Mouse (Mus musculus): ENCODE measurements at regions not wholly inside any gene's neighbourhood (a gene's known extent, or its start where the extent isn't known, plus 50 kb on each side); places are given as distances from the start of the nearest gene placed in this dataset.
A peak's percentile ranks its signal among the peaks of the same experiment; 100 is the strongest.
"Not testable (repeated sequence)": the region's sequence is repeated elsewhere in the genome, so short reads cannot be mapped to it uniquely, and the experiment has no call there.

GRCm38 (mm10) chr15:32749971-32750370, 505.4 kb downstream of the Sema5a start:
- no peak overlapping the region for H3K4me3 ChIP-seq
- H3K27ac ChIP-seq: peak overlapping the region; percentile 59
- TF ChIP-seq CTCF (conservative IDR thresholded peaks at IDR 0.05): no peak
- peak in 1 of 2 experiments; percentile 20 for DNase-seq (ENCODE audit: low spot score in 2 of 2)

- no peak for TF ChIP-seq CTCF (conservative IDR thresholded peaks at IDR 0.05)
- Histone ChIP-seq H3K27ac (no peak overlapping the region), H3K4me3 (no peak overlapping the region)
- no peak for DNase-seq (ENCODE audit: low spot score in 2 of 2)
Observed at GRCm38 (mm10) chr15:32751991-32752390, 507.4 kb downstream of the Sema5a start.

GRCm38 (mm10) chr15:32760141-32760540, 515.5 kb downstream of the Sema5a start:
- no peak for TF ChIP-seq CTCF (conservative IDR thresholded peaks at IDR 0.05)
- no peak overlapping the region for H3K27ac ChIP-seq
- DNase-seq (ENCODE audit: low spot score in 2 of 2): no peak
- no peak overlapping the region for H3K4me3 ChIP-seq

GRCm38 (mm10) chr15:32766011-32766701, 521.5 kb downstream of the Sema5a start:
- H3K27ac ChIP-seq: no peak overlapping the region
- peak; percentile 29 to 58 for DNase-seq (ENCODE audit: low spot score in 2 of 2)
- H3K4me3 ChIP-seq: no peak overlapping the region
- TF ChIP-seq CTCF (conservative IDR thresholded peaks at IDR 0.05): peak; percentile 93

- DNase-seq (ENCODE audit: low spot score in 2 of 2): no peak
- TF ChIP-seq CTCF (conservative IDR thresholded peaks at IDR 0.05): no peak
- H3K4me3 ChIP-seq: no peak overlapping the region
- H3K27ac ChIP-seq: no peak overlapping the region
Observed at GRCm38 (mm10) chr15:32766746-32767471, 522.3 kb downstream of the Sema5a start.

- Histone ChIP-seq H3K27ac (peak overlapping the region; percentile 11; the same call in 1 of the 2 replicates), H3K4me3 (peak overlapping the region; percentile 65; the same call in 1 of the 2 replicates)
- DNase-seq (ENCODE audit: low spot score in 2 of 2): not testable (repeated sequence)
Observed at GRCm38 (mm10) chr15:32778226-32778598, 533.6 kb downstream of the Sema5a start.

- H3K27ac ChIP-seq: peak overlapping the region; percentile 87
- DNase-seq (ENCODE audit: low spot score in 2 of 2): peak; percentile 70 to 79
- peak overlapping the region; percentile 65 for H3K4me3 ChIP-seq
- peak; percentile 55 for TF ChIP-seq CTCF (conservative IDR thresholded peaks at IDR 0.05)
Observed at GRCm38 (mm10) chr15:32778599-32779273, 534.1 kb downstream of the Sema5a start.

- peak overlapping the region; percentile 87 for H3K27ac ChIP-seq
- DNase-seq (ENCODE audit: low spot score in 2 of 2): not testable (repeated sequence)
- H3K4me3 ChIP-seq: peak overlapping the region; percentile 65
Observed at GRCm38 (mm10) chr15:32779274-32779615, 534.6 kb downstream of the Sema5a start.

- H3K27ac ChIP-seq: 0 out of 2 replicates have a peak overlapping the region, but pooled peaks have one; percentile 54
- DNase-seq (ENCODE audit: low spot score in 2 of 2); H3K4me3 ChIP-seq: not testable (repeated sequence)
Observed at GRCm38 (mm10) chr15:32781609-32782008, 537.0 kb downstream of the Sema5a start.

GRCm38 (mm10) chr15:32799222-32799621, 554.6 kb downstream of the Sema5a start:
- no peak for TF ChIP-seq CTCF (conservative IDR thresholded peaks at IDR 0.05)
- Histone ChIP-seq H3K27ac (no peak overlapping the region), H3K4me3 (no peak overlapping the region)
- no peak for DNase-seq (ENCODE audit: low spot score in 2 of 2)

- no peak for DNase-seq (ENCODE audit: low spot score in 2 of 2)
- TF ChIP-seq CTCF (conservative IDR thresholded peaks at IDR 0.05): no peak
- no peak overlapping the region for H3K4me3 ChIP-seq
- H3K27ac ChIP-seq: no peak overlapping the region
Observed at GRCm38 (mm10) chr15:32810849-32811632, 566.4 kb downstream of the Sema5a start.

- no peak for TF ChIP-seq CTCF (conservative IDR thresholded peaks at IDR 0.05)
- no peak overlapping the region for H3K4me3 ChIP-seq
- no peak for DNase-seq (ENCODE audit: low spot score in 2 of 2)
- H3K27ac ChIP-seq: no peak overlapping the region
Observed at GRCm38 (mm10) chr15:32839966-32840365, 595.4 kb downstream of the Sema5a start.
